Mouse (Mus musculus) E14TG2a.4 (cell line): Measurements from ENCODE around the gene Elovl7.

ENCODE experiments used
- CTCF ChIP-seq: conservative IDR thresholded peaks from 2 replicates; pipeline ENCODE4 v1.5.1; 2014; ENCODE audit warnings: low read length
- POU5F1 ChIP-seq: IDR thresholded peaks from 2 replicates; pipeline ENCODE4 v1.6.1; 2014; ENCODE audit warnings: low read length, borderline replicate concordance

DNA sequence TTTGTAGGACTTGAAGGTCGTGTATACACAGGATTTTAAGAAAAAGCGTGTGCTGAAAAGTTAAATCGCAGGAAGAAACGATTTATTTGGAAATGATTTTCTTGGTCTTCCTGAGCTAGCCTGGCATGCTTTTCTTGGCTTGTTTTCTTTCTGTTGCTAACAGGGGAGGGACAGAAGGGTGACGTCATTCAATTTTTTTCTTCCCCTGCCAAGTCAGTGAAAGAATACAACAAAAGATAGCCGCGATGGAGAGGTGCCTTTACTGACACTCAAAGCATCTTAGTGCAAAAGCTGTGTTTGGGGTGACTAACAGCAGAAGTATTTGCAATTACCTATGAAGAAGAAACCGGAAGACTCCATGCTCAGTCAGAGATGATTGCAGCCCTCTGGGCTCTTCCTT, 48.8 kb downstream of the Elovl7 start:
- TF ChIP-seq CTCF (no peak), POU5F1 (no peak)
